Mouse (Mus musculus) MEL-GATA-1-ER (cell line): ENCODE data around the gene Nap1l2.
"Not testable (repeated sequence)": the region's sequence is repeated elsewhere in the genome, so short reads cannot be mapped to it uniquely, and the experiment has no call there.

Experiments
- DNase-seq: peaks from one replicate; pipeline ENCODE4 v3.0.0-alpha.2; 2012; ENCODE audit warnings: low read depth; ENCODE audit errors: extremely low read depth

The Nap1l2 gene

GRCm38 (mm10) chrX:103186431-103186786 is at the start of gene Nap1l2:
TSS of gene Nap1l2 (minus strand) at chrX:103186640.
- no peak for DNase-seq

GRCm38 (mm10) chrX:103215251-103215650 is 28.8 kb upstream of the Nap1l2 start:
- DNase-seq: no peak

GRCm38 (mm10) chrX:103186829-103187228 is 389 bp upstream of the Nap1l2 start:
- no peak for DNase-seq

- DNase-seq: no peak
Observed at GRCm38 (mm10) chrX:103185781-103186430, 534 bp downstream of the Nap1l2 start.

GRCm38 (mm10) chrX:103183536-103183935 is 2.9 kb downstream of the Nap1l2 start:
- DNase-seq: peak; percentile 1

- DNase-seq: no peak
Observed at GRCm38 (mm10) chrX:103179771-103180558, 6.5 kb downstream of the Nap1l2 start.

GRCm38 (mm10) chrX:103164948-103165605 is 21.4 kb downstream of the Nap1l2 start:
- DNase-seq: not testable (repeated sequence)

GRCm38 (mm10) chrX:103156134-103156533 is 30.3 kb downstream of the Nap1l2 start:
- no peak for DNase-seq

GRCm38 (mm10) chrX:103138549-103138948 is 47.9 kb downstream of the Nap1l2 start:
- DNase-seq: no peak
